In the genomic region with DNA sequence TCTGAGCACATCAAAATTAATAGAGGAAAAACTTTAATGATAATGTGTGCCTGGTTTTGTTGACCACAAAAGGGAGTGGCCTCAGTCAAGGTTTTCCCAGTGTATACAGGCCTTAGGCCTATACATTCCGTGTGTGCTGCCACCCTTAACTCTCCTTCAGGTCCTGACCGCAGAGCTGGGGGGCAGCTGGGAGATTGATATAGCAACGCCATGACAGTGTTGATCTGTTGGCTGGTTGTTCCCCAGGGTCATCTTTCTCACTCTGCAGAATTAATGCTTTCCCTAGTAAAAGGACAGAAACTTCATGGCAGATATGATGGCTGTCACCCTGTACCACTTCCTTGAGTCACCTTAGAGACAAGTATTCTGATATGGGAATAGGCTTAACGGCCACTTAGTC, we compare ENCODE assay signal across 21 mouse cellular contexts.
"Had no signal": no experiment of that assay in that cellular context is flagged by ENCODE, and none has a peak within 500 bp of the region (broad histone marks: within the 10 kb centered on the region; RNA-seq: fewer than 3 reads in every experiment).

No protein-coding gene starts in this region.

- H3K4me3 ChIP-seq: lung, embryonic 15.5 days; megakaryocyte, embryonic 14.5 days; midbrain, embryonic 13.5 days; midbrain, embryonic 15.5 days; myocyte; neural tube, embryonic 13.5 days; neural tube, embryonic 15.5 days had no signal

- H3K9me3 ChIP-seq: lung, embryonic 15.5 days; megakaryocyte, embryonic 14.5 days; midbrain, embryonic 13.5 days; midbrain, embryonic 15.5 days; neural tube, embryonic 13.5 days; neural tube, embryonic 15.5 days had no signal

- H3K36me3 ChIP-seq: lung, embryonic 15.5 days; midbrain, embryonic 15.5 days had no signal

- H3K27ac ChIP-seq: lung, embryonic 15.5 days; macrophage; midbrain, embryonic 13.5 days; midbrain, embryonic 15.5 days; neural tube, embryonic 13.5 days; neural tube, embryonic 15.5 days had no signal

- H3K4me2 ChIP-seq: lung, embryonic 15.5 days; midbrain, embryonic 11.5 days; midbrain, embryonic 13.5 days; midbrain, embryonic 15.5 days; neural tube, embryonic 13.5 days; neural tube, embryonic 15.5 days had no signal

- H3K27me3 ChIP-seq: lung, embryonic 15.5 days; megakaryocyte, embryonic 14.5 days; midbrain, embryonic 13.5 days; midbrain, embryonic 15.5 days; neural tube, embryonic 13.5 days; neural tube, embryonic 15.5 days had no signal

- H3K9ac ChIP-seq: lung, embryonic 15.5 days; midbrain, embryonic 13.5 days; midbrain, embryonic 15.5 days; neural tube, embryonic 13.5 days; neural tube, embryonic 15.5 days had no signal

- ATAC-seq: lung, postnatal 0 days; midbrain, embryonic 13.5 days; midbrain, embryonic 15.5 days had no signal

- H3K4me1 ChIP-seq: lung, embryonic 15.5 days; midbrain, embryonic 13.5 days; midbrain, embryonic 15.5 days; neural tube, embryonic 13.5 days; neural tube, embryonic 15.5 days had no signal

- DNase-seq: lung, adult 2 months; lung, postnatal 14 days; lung, postnatal 36 days; retina, postnatal 1 day; right cerebral cortex, adult 18-20 months; right cerebral cortex, postnatal 25 days; right cerebral cortex, postnatal 4 days; spleen, adult 18-20 months; thymus, adult 2 months; thymus, postnatal 25 days; thymus, postnatal 4 days had no signal
